Mouse (Mus musculus) bone marrow macrophage, adult 2 months (primary cell): Measurements from ENCODE around the gene Serpinh1. TPM values are rescaled to one million over a fixed set of nuclear protein-coding genes. Genes with fewer than 3 reads are reported as not detected.

ENCODE experiments used
- H3K27ac ChIP-seq: 2 replicates; pipeline ENCODE4 v1.5.1; 2012; ENCODE audit warnings: low read depth, low read length; ENCODE audit not compliant: insufficient read depth
- H3K4me1 ChIP-seq: 2 replicates; pipeline ENCODE4 v1.6.1; 2012; ENCODE audit warnings: low read length; ENCODE audit not compliant: control insufficient read depth, insufficient read depth
- H3K4me3 ChIP-seq: 2 replicates; pipeline ENCODE4 v1.5.1; 2012; ENCODE audit warnings: mild to moderate bottlenecking, low read length, moderate library complexity; ENCODE audit not compliant: insufficient read depth
- CTCF ChIP-seq: IDR thresholded peaks from 2 replicates; pipeline ENCODE4 v1.5.1; 2012; ENCODE audit warnings: low read depth, mild to moderate bottlenecking, low read length, moderate library complexity
- POLR2A ChIP-seq: IDR thresholded peaks from 2 replicates; pipeline ENCODE4 v1.6.1; 2012; ENCODE audit warnings: mild to moderate bottlenecking, low read depth, low read length, borderline replicate concordance
- polyA plus RNA-seq: library from polyadenylated mRNA; stranded (reverse); fragments of >200 nt; gene quantifications from 2 replicates; pipeline ENCODE4 v1.2.4, GENCODE M21; 2012; ENCODE audit not compliant: missing spikeins, insufficient read depth, insufficient read length

Serpinh1 gene
- polyA plus RNA-seq, 1 experiment = 7.2 TPM

- H3K27ac ChIP-seq = no peak overlapping the region
Observed at GRCm38 (mm10) chr7:99355731-99356131, 2.7 kb upstream of the Serpinh1 start.

DNA sequence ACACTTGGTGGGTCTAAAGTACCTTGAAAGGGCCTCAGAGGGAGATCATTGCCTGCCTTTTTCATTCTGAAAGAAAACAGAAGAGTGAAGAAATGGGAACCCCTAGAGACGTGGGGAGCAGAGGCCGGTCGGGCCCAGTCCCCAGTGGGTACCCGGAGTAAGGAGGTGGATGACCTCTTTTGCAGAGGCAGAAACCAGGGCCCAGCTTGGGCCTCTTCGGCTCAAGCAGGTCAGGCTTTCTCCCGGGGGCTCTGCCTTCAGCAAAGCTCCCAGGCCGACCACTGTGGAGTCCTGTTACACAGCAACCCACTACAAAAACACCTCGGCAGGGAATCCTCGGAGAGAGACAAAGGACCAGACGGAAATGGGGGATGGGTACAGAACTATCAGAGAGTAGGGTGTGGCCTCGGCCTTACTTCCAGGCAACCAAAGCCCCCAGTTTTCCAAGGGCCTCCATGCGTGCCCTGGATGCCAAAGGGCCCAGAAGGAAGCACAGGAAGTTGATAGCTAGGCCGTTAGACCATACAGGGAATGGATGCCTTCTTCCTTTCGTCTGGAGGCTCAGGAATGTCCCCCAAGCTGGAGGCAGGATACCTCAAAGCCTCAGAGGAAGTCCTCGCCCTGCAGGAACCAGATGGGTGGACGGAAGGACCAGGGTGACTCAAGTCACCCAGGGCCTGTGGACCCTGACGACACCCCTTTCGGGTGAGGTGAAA is 1.1 kb downstream of the Serpinh1 start:
- H3K4me3 ChIP-seq = no peak overlapping the region
- H3K4me1 ChIP-seq = peaks cover 5% of the 10 kb centered on the region; the same call in 1 of the 2 replicates
- TF ChIP-seq POLR2A (no peak), CTCF (no peak)
- no peak overlapping the region for H3K27ac ChIP-seq

More at GRCm38 (mm10) chr7:99355731-99356131, 2.7 kb upstream of the Serpinh1 start:
- Histone ChIP-seq H3K4me3 (no peak overlapping the region), H3K4me1 (peaks cover 7% of the 10 kb centered on the region; the same call in 1 of the 2 replicates)
- no peak for TF ChIP-seq POLR2A
- TF ChIP-seq CTCF = 0 out of 2 replicates have a peak, but pooled peaks have one; percentile 7

DNA sequence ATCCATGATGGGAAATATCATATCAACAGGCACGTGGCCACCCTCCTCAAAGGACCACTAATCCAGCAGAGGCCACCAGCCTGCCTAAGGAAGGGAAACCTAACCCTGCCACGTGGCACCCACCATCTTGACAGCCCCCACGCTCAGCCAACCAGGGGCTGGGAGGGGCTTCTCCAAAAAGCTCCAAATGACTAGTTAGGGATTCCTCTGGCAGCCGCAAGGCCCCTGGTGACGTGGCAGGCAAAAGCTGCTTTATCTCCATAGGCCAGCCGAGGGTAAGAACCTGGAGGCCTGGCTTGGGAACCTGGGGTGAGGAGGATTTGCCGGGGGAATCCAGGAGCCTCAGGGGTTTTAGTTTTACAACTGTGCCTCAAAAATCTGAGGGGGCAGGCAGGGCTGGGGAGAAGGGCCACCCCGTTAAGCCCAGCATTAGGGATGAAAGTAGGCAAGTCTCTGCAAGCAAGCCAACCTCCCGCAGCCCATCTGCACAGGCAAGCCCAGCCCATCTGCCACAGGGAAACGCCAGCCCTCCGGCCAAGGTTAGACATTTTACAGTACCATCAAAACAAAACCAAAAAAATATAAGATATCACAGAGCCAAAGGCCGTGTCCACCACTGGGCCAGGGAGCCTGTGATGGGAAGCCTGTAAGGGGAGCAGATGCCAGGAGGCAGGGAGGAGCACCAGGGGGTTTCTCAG is 1.8 kb downstream of the Serpinh1 start:
- Histone ChIP-seq H3K4me3 (no peak overlapping the region), H3K4me1 (no peaks in the 10 kb centered on the region), H3K27ac (no peak overlapping the region)
- TF ChIP-seq CTCF (no peak), POLR2A (no peak)

DNA sequence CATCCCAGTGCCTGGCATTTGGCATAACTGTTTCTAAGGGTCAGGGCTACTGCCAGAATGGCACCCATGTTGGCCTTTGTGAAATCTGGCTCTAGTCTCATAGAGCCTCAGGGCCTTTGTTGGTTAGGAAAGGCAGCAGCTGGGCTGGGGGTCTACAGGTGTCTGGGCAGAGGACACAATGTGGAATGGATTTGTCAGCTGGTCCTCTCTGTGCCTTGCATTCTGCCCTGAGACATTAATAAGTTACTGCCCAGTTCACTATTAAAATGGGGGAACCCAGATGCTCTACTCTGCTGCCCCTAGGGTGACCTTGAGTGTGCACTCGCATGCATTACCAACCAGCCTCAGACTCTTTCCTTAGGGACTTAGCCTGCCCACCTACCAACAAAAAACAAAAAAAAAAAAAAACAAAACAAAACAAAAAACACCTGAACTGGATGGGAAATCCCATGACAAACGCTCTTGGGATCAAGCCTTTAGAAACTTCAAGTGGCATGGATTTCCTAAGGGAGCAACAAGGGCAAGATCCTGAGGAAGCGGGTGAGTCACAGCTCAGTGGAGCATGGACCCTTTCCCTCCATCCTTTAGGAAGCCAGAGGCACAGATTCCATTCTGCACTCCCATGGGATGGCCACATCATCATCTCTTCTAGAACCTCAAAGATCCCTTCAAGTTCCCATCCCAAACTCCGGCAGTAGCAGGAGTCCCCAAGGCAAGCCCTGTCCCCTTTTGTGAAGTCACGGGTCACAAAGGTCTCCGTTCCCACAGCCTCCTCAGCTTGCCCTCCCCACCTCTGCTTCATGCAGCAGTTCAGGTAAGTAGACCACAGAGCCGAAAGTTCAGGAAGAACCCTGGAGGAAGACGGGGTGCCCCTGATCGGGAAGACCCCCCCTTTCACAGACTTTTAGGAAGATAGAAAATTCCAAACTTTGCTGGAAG is 3.0 kb downstream of the Serpinh1 start:
- Histone ChIP-seq H3K27ac (no peak overlapping the region), H3K4me3 (no peak overlapping the region), H3K4me1 (no peaks in the 10 kb centered on the region)
- TF ChIP-seq POLR2A (no peak), CTCF (no peak)

GRCm38 (mm10) chr7:99348883-99349282 is 4.2 kb downstream of the Serpinh1 start:
- no peak for TF ChIP-seq CTCF
- TF ChIP-seq POLR2A = no peak
- H3K4me3 ChIP-seq = no peak overlapping the region

DNA sequence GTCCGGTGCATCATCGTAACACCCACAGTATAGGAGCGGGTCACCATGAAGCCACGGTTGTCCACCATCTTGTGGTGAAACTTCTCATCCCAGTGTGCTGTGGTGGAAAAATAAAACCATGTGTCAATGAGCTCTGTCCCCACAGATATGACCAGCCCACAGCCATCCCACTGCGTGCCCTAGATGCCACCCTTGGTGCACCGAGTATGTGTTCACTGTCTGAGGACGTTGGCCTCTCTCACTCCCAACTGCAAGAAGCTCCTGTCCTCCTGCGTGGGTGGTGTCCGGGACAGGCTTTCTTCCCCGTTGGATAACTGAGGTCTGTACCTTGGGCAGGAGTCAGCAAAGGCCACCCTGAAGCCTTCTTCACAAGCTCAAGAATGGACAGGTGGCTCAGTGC is 5.8 kb downstream of the Serpinh1 start:
- no peak overlapping the region for H3K4me3 ChIP-seq
- no peak overlapping the region for H3K27ac ChIP-seq
- TF ChIP-seq CTCF (no peak), POLR2A (no peak)
- H3K4me1 ChIP-seq = no peaks in the 10 kb centered on the region

More at GRCm38 (mm10) chr7:99348883-99349282, 4.2 kb downstream of the Serpinh1 start:
- no peak overlapping the region for H3K27ac ChIP-seq
- no peaks in the 10 kb centered on the region for H3K4me1 ChIP-seq

- Histone ChIP-seq H3K4me1 (no peaks in the 10 kb centered on the region), H3K4me3 (no peak overlapping the region), H3K27ac (no peak overlapping the region)
- no peak for TF ChIP-seq CTCF
- no peak for TF ChIP-seq POLR2A
Observed at GRCm38 (mm10) chr7:99343577-99343976, 9.5 kb downstream of the Serpinh1 start.

DNA sequence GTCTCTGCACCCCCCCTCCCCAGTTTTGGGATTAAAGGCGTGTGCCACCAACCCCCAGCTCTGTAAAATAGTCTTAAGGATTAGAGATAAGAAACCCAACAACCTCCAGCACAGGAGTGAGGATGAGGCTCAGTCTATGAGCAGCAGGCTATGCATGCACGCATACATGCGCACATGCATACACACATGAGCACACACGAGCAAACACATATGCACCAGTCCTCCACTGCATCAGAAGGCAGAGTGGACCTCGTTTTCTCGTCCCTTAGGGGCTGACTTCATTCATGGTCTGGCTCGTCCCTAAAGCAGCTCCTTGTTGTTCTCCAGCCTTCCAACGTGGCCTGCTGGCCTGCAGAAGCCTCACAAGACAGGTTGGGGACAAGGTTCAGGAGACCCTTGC is 12.3 kb downstream of the Serpinh1 start:
- Histone ChIP-seq H3K4me3 (no peak overlapping the region), H3K27ac (no peak overlapping the region), H3K4me1 (no peaks in the 10 kb centered on the region)
- TF ChIP-seq CTCF = no peak

DNA sequence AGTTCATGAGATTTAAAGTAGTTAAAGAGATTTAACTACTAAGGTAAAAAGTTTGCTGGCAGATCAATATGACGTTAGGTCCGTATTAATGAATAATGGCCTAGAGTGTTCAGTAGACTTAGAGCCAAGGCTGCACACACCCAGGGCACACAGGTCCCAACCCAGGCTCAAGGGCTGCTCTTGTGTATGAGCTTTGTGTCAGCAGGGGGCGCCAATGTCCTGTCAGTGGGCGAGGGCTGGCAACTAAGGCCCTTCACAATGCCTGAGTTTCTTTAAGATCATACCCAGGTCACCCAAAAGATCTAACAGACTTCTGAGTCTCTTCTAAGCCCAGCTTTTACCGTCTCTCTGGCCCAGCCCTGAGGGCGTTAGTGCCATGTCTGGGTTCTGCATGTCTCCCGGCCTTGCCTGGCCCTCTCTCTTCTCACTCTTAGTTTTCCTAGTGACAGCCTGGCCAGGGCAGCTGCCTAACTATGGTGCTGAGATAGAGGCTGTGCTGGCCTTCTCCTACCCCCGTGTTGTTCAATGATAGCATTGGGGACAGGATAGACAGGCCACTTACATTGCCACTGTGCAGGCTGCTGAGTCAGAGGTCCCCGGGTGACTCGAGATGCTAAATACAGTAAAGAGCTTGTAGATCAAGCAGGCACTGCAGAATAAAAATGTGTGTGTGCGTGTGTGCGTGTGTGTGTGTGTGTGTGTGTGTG is 20.1 kb downstream of the Serpinh1 start:
- no peaks in the 10 kb centered on the region for H3K4me1 ChIP-seq
- TF ChIP-seq CTCF (peak; percentile 71), POLR2A (no peak)
- no peak overlapping the region for H3K4me3 ChIP-seq
- H3K27ac ChIP-seq = no peak overlapping the region
